Mouse (Mus musculus) frontal cortex, postnatal 36 days (tissue): ENCODE data around the gene Chst15.

Experiments
- DNase-seq, 2 experiments: peaks; one replicate each; pipeline ENCODE4 v3.0.0; 2022; ENCODE audit warnings: low spot score in 2 of 2

Chst15 gene

DNA sequence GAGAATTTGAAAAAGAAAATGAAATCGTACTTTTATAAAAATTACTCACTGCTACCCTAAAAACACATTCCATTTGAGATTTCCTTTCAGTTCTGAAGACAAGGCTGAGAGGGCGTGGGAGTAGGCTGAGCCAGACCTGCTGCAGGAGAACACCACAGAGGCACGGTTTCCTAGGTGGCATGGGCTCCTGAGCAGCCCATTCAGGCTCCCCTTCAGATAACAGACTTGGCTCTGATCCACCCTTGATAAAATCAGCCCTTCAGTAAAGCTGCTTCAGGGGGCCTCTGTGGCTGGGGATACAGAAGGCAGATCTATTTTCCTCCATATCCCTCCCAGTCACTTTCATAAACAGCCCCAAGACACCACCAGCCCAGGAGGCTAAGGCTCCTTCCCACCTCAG, 19.8 kb upstream of the Chst15 start:
- DNase-seq: peak; percentile 36 to 47

DNA sequence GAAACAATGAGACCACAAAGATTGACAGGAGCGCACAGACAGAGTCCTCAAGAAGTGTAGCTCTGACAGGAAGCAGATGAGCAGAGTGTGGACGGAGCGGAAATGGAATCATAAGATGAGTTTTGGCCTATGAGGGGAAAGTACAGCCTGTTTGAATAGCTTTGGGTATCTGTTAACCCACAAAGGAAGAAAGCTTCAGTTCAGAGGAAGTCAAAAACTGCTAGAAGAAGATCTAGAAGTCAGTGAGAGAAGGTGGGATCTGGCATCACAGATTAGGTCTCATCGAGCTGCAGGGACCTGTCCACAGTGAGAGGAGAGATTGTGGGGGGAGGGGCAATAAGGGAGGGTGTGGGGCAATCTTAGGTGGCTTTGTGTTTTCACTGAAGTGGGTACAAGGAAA, 18.3 kb upstream of the Chst15 start:
- DNase-seq: no peak

GRCm38 (mm10) chr7:132333078-132333477, 16.1 kb upstream of the Chst15 start:
- DNase-seq: no peak

DNA sequence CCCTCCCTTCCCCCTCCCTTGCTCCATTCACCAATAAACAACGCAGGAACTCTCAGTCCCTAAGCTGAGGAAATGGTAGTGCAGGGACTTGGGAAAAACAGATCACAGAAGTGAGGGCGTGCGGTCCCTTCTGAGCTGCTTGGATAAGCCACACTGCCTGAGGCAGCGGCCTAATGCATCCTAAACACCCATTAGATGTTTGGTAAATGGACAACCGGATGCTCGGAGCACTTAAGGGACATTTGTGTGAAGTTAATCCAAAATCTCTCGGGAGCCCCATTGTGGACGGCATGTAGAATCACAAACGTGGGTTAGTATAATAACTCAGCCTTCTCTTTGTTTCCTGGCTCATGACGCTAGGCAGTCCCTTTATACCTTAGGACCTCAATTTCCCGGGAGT, 15.1 kb upstream of the Chst15 start:
- DNase-seq: no peak

DNA sequence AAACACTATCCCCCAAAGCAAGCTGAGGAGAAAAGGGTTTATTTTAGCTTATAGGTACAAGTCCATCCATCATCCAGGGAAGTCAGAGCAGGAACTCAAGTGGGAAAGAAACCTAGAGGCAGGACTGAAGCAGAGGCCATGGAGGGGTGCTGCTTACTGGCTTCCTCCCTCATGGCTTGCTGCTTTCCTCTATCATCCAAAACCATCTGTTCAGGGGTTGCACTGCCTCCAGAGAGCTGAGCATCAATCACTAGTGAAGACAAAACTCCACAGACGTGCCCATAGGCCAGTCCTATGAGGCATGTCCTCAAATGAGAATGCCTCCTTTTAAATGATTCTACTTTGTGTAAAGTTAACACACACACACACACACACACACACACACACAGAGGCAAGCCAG, 13.2 kb upstream of the Chst15 start:
- no peak for DNase-seq

DNA sequence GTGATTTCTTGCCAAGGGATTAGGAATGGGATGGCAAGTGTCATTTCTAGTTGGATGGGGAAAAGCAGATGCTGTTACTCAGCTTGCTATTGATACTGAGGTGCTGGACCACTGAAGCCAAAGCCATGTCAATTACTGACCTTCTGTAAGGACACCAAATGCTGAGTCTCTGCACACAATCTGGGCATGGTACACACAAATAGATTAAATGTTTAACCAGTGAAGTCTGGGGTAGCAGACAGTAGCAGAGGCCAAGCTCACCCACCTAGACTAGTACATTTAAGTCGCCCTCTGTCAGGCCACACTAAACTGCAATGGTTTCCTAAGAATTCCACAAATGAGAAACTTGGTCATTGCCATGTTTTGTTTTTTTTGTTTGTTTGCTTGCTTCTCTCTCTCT, 11.6 kb upstream of the Chst15 start:
- no peak for DNase-seq

- no peak for DNase-seq
Observed at GRCm38 (mm10) chr7:132325549-132326331, 8.7 kb upstream of the Chst15 start.

GRCm38 (mm10) chr7:132323430-132323829, 6.4 kb upstream of the Chst15 start:
- no peak for DNase-seq

GRCm38 (mm10) chr7:132321392-132321958, 4.4 kb upstream of the Chst15 start:
- DNase-seq: no peak

DNA sequence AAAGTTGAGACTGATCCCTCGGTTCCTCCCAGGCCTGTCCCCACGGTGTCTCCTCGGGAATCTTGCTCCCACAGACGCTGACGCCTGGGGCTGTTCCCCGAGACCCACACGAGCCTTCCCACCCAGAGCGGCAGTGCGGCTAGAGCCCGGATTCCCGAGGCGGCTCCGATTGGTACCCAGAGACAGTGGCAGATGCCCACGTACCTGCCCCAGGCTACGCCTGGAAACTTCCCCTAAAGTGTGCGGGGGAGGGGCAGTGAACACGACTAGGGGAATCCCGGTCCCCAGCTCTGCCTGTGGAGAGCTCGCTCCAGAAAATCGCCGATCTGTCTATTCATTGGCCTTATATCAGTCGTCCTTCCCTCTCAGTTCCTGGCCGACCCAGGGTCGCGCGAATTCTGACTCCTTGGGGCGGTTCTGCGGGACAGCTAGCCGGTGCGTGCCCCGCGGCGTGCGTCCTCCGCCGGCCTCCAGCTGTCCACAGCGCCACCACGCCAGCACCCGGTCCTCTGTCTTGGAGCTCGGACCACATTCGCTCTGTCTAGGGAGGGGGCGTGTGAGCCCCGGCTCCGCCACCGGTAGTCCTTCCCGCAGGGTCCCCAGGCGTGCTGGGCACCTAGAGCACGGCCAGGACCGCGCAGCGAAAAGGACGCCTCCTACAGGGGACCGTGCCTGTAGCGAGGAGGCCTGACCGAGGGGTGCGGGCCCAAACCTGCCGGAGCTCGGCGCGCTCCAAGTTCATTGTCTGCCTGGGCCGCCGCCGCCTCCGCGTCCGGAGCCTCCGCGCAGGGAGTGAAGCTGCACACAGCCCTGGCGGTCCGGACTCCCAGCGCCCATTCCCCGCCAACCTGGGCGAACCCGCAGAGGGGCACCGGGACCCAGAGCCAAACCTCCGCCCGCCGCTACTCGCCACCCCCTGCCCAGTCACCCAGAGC, 660 bp downstream of the Chst15 start:
- peak; percentile 65 to 70 for DNase-seq

- DNase-seq: peak in 1 of 2 experiments; percentile 62
Observed at GRCm38 (mm10) chr7:132315149-132316091, 1.6 kb downstream of the Chst15 start.

GRCm38 (mm10) chr7:132312396-132312795, 4.6 kb downstream of the Chst15 start:
- peak; percentile 75 to 76 for DNase-seq

DNA sequence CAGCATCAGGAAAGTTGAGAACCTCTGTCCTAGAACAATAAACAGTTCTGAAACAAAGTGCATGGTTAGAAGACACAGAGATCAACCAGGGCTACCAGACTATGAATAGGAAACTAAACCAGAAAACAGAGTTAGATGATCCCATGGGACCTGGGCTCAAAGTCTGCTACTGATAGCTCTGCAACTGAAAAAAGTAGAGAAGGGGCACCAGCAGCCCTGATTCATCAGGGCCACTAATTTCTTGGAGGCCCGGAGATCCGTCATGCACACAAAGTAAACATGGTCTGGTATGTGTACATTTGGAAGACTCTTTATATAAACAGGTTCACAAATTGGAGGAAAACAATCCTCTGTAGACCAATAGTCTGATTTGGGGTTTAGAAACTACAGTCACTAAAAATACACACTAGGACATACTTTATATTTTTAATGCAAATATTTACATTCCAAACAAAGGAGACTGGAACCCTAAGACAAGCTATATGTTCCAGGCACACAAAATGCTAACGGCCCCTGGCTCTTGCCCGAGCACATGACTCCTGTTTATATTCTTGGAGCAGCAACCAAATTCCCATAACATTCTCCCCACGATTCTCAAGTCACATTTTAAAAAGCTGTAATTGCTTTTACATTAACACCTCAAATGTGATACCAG, 8.4 kb downstream of the Chst15 start:
- no peak for DNase-seq

- DNase-seq: no peak
Observed at GRCm38 (mm10) chr7:132307722-132308271, 9.2 kb downstream of the Chst15 start.

- DNase-seq: no peak
Observed at GRCm38 (mm10) chr7:132306671-132307412, 10.2 kb downstream of the Chst15 start.

GRCm38 (mm10) chr7:132305492-132306375, 11.3 kb downstream of the Chst15 start:
- DNase-seq: no peak

DNA sequence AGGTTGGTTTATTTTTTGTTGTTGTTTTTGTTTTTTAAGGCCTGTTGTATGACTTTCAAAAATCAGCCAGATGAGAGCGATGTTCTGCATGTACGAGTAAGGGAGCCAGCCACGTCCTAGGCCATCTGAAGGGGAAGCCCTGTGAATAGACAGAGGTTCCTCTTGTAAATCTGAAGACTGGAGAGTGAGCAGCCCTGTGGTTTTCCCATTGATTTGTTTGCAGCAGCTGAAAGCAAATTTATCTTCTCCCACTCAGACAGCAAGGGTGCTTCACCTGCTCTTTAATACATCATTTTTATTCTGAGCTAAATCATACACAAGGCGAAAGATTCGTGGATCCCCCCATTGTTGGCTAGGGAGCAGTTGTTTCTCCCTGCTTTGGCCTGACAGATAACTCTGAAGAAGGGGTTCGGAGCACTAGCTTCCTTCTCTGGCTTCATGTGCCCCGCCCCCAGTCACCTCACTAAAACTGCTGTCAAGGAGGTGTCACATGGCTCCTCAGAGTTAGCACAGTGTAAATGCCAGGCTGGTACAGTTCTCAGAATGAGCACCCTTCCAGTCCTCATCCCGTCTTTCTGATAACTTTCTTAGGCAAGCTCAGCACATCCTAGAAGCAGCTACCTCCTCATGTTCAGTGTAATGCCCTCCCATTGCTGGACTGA, 12.5 kb downstream of the Chst15 start:
- no peak for DNase-seq

DNA sequence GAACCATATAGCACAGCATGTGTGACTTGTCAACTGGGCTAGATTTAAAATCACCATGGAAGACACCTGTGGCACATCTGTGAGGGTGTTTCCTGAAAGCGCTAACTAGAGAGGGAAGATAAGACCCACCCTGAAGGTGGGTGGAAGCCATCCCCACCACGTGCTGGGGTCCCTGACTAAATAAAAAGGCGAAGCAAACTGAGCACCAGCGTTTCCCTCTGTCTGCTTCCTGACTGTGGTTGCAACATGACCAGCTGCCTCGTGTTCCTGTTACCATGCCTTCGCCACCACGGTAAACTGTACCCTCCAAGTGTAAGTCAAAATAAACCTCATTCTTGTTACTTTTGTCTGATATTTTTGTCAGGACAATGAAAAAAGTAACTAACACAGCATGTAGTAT, 13.0 kb downstream of the Chst15 start:
- DNase-seq: no peak
